Mouse (Mus musculus): ENCODE data around the gene Ifi208.

DNA sequence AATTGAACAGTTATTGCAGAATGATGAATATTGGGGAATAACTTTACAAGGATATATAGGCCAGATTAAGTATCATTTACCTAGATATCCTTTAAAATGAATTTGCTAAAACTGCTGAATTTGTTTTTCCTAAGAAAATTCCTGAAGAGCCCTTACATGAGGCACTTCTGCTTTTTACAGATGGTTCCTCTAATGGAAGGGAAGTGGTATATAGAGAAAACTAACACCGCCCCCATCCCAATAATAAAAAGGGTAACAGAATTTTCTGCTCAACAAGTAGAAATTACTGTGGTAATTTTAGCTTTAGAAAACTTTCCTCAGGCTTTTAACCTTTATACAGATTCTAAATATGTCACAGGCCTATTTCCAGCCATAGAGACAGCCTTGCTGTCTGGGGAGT lies 20.8 kb downstream of the Ifi208 start:
- TF ChIP-seq POLR2A (IDR thresholded peaks at IDR 0.05; ENCODE audit: borderline replicate concordance, control insufficient read depth, low read depth, low read length): no peak
- TF ChIP-seq CTCF (IDR thresholded peaks at IDR 0.05; ENCODE audit: control insufficient read depth, insufficient read depth, low read length): no peak
